Mouse (Mus musculus) limb, embryonic 13.5 days (tissue): Measurements from ENCODE around the gene Rnf149. TPM values are rescaled to one million over a fixed set of nuclear protein-coding genes. Genes with fewer than 3 reads are reported as not detected.

ENCODE experiments used
- ATAC-seq: fragments of 200-750 bp; cut with Nextera tagmentation; 2 replicates; pipeline ENCODE4 v1.8.0; 2017; ENCODE audit warnings: low read depth, moderate number of reproducible peaks, moderate TSS enrichment; ENCODE audit not compliant: low FRiP score
- H3K27ac ChIP-seq: fragments of 300-500 bp; sonication (generic); 2 replicates; pipeline ENCODE4 v1.5.1; 2015; ENCODE audit warnings: inconsistent platforms, mild to moderate bottlenecking, moderate library complexity
- H3K27me3 ChIP-seq: fragments of 300-500 bp; sonication (generic); 2 replicates; pipeline ENCODE4 v1.6.1; 2015; ENCODE audit warnings: mild to moderate bottlenecking, inconsistent platforms
- H3K36me3 ChIP-seq: fragments of 300-500 bp; sonication (generic); 2 replicates; pipeline ENCODE4 v1.6.1; 2015; ENCODE audit warnings: inconsistent platforms, mild to moderate bottlenecking, moderate library complexity
- H3K4me1 ChIP-seq: fragments of 300-500 bp; sonication (generic); 2 replicates; pipeline ENCODE4 v1.6.1; 2015; ENCODE audit warnings: inconsistent platforms
- H3K4me2 ChIP-seq: fragments of 300-500 bp; sonication (generic); replicated peaks from 2 replicates; pipeline ENCODE4 v1.6.1; 2015; ENCODE audit warnings: inconsistent platforms, mild to moderate bottlenecking, moderate library complexity
- H3K4me3 ChIP-seq: fragments of 300-500 bp; sonication (generic); 2 replicates; pipeline ENCODE4 v1.5.1; 2015; ENCODE audit warnings: moderate library complexity, mild to moderate bottlenecking, inconsistent platforms
- H3K9ac ChIP-seq: fragments of 300-500 bp; sonication (generic); 2 replicates; pipeline ENCODE4 v1.6.1; 2015; ENCODE audit warnings: mild to moderate bottlenecking, inconsistent platforms
- H3K9me3 ChIP-seq: fragments of 300-500 bp; sonication (generic); 2 replicates; pipeline ENCODE4 v1.6.1; 2016; ENCODE audit warnings: inconsistent platforms
- whole genome bisulfite sequencing: fragments of 180-500 bp; shearing (Covaris S2); methylation state at CpG from one replicate; pipeline ENCODE4 v1.1.7; 2015; 5-methylcytosine and 5-hydroxymethylcytosine counted together
- polyA plus RNA-seq: library from polyadenylated mRNA; unstranded; fragments of >200 nt; fragmentation: Nextera tagmentation; extraction: Ambion mirVana; gene quantifications from 2 replicates; pipeline ENCODE4 v1.2.1, GENCODE M21; 2015

The Rnf149 gene
- polyA plus RNA-seq, 1 experiment from 2014 or later: 27.9 TPM

DNA sequence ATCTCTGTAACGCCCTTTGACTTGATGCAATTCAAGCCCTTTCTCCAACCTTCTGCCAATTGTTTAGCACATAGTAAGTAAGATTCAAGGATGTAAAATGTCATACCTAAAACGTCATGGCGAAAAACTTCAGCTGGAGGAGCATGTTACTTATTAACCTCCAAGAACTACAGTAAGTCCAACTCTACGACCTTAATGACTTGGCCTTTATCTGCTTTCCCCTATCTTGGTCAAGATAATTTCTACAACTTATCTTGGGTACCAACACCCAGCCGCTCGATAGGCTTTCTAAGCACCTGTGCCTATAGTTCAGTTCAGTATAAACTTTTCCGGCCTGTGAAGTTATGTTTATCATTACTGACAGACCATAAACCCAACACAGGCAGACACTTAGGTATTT lies 3.3 kb downstream of the Rnf149 start:
- WGBS: 87% methylated on average over 7 of the region's 7 CpGs
- no peak overlapping the region for H3K9ac ChIP-seq
- no peak overlapping the region for H3K4me2 ChIP-seq
- H3K4me3 ChIP-seq: no peak overlapping the region
- H3K27me3 ChIP-seq: no peaks in the 10 kb centered on the region
- no peak overlapping the region for H3K27ac ChIP-seq
- no peak for ATAC-seq
- H3K36me3 ChIP-seq: peaks cover 11% of the 10 kb centered on the region; the same call in 1 of the 2 replicates
- peaks cover 36% of the 10 kb centered on the region for H3K4me1 ChIP-seq
- no peaks in the 10 kb centered on the region for H3K9me3 ChIP-seq

DNA sequence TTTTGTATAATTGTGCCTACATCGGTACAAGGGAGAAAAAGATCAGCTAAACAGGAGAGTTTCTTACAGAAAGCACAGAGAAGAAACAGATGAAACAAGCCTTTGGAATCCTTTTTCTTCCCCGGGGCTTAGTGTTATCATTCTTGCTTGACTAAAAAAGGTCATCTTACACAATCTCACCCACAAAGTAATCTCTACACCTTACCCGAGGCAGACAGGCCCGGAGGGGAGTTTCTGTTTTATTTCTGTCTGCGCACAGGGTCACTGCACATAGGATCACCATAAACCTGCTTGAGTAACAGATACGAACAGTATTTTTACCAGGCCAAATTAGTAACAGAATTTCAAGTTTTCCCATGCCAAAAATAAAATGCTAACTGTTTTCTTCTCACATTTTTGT lies 5.6 kb downstream of the Rnf149 start:
- H3K4me1 ChIP-seq: peaks cover 31% of the 10 kb centered on the region
- no peak overlapping the region for H3K4me2 ChIP-seq
- H3K27ac ChIP-seq: no peak overlapping the region
- no peak overlapping the region for H3K4me3 ChIP-seq
- no peaks in the 10 kb centered on the region for H3K27me3 ChIP-seq
- no peak overlapping the region for H3K9ac ChIP-seq
- H3K9me3 ChIP-seq: no peaks in the 10 kb centered on the region
- ATAC-seq: no peak
- WGBS: 54% methylated on average over 6 of the region's 6 CpGs
- H3K36me3 ChIP-seq: peaks cover 11% of the 10 kb centered on the region; the same call in 1 of the 2 replicates

DNA sequence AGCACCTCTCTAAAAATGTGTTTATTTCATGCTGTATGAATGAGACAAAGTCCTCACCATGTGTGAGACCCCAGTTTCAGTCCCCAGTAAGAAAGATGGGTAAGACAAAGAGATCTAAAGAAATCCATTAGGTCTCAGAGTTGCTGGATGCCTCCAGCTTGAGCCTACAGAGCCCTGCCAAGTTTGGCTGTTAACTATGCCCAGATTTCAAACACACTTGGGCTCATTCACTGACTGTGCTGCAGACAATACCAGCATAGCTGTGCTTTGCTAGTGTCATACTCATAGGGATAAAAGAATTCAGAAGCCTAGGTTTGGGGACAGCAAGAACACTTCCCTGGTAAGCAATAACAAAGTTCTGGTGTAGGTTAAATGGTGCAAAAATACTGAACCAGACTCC lies 9.1 kb downstream of the Rnf149 start:
- H3K9ac ChIP-seq: no peak overlapping the region
- H3K27ac ChIP-seq: no peak overlapping the region
- no peaks in the 10 kb centered on the region for H3K27me3 ChIP-seq
- no peaks in the 10 kb centered on the region for H3K9me3 ChIP-seq
- peaks cover 18% of the 10 kb centered on the region for H3K36me3 ChIP-seq
- no peak for ATAC-seq
- H3K4me3 ChIP-seq: no peak overlapping the region
- H3K4me1 ChIP-seq: peaks cover 6% of the 10 kb centered on the region; the same call in 1 of the 2 replicates
- no peak overlapping the region for H3K4me2 ChIP-seq

DNA sequence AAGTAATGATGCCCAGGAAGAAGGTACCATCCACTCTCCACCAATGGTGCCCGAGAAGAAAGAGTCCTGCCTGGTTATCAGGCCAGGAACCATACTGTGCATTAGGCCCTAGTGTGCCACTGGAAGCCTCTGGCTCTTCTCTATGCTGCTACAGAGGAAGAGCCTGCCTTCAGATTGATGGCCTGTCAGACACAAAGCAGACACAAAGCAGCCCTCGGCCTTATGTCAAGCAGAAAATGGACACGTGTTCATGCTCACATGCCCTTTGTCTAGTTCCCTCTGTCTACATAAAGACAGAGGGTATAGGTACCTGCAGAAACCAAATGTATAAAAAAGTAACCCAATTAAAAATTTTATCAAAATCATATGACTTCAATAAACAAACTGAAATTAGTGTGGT lies 12.6 kb downstream of the Rnf149 start:
- Histone ChIP-seq H3K9ac (no peak overlapping the region), H3K36me3 (peaks cover 31% of the 10 kb centered on the region), H3K27ac (no peak overlapping the region), H3K4me3 (no peak overlapping the region), H3K4me1 (no peaks in the 10 kb centered on the region), H3K9me3 (no peaks in the 10 kb centered on the region), H3K4me2 (no peak overlapping the region), H3K27me3 (no peaks in the 10 kb centered on the region)
- ATAC-seq: no peak
- 84% methylated on average over 3 of the region's 3 CpGs for WGBS

DNA sequence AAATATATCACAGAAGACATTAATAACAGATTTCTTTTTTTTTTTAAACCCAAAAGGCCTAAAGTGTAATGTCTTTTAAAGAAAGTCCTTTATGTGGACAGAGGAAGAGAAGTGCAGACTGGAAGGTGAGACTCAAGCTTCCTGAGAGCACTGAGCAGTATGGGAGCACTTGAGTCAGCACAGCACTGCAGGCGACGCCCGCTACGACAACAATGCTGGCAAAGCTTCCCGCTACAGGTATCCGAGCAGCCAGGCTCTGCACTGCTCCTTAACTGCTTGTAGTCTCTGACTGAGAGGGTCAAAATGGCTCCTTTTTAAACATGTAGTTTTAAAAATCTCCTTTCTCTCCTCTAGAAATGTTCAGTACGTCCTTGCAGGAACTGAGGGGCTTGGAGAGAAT lies 14.0 kb downstream of the Rnf149 start:
- no peaks in the 10 kb centered on the region for H3K27me3 ChIP-seq
- H3K27ac ChIP-seq: no peak overlapping the region

DNA sequence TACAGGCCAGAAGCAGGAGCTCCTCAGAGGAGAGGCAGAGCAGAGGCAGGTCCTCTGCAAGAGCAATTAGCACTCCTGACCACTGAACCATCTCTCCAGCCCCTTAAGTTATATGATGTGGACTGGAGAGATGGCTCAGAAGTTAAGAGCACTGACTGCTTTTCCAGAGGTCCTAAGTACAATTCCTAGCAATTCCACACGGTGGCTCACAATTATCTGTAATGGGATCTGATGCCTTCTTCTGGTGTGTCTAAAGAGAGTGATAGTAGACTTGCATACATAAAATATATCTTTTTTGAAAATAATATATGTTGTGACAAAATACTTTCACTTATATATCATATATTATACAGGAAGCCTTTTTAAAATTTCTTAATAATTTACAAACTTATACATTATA lies 15.3 kb downstream of the Rnf149 start:
- Histone ChIP-seq H3K4me1 (no peaks in the 10 kb centered on the region), H3K36me3 (peaks cover 43% of the 10 kb centered on the region), H3K9me3 (no peaks in the 10 kb centered on the region), H3K4me3 (no peak overlapping the region), H3K9ac (no peak overlapping the region), H3K27ac (no peak overlapping the region), H3K27me3 (no peaks in the 10 kb centered on the region), H3K4me2 (no peak overlapping the region)
- WGBS: 61% methylated on average over 1 of the region's 1 CpGs
- ATAC-seq: no peak

More for the DNA sequence above, 14.0 kb downstream of the Rnf149 start:
- no peaks in the 10 kb centered on the region for H3K9me3 ChIP-seq
- 89% methylated on average over 7 of the region's 7 CpGs for WGBS
- no peak overlapping the region for H3K9ac ChIP-seq
- no peaks in the 10 kb centered on the region for H3K4me1 ChIP-seq
- H3K36me3 ChIP-seq: peaks cover 35% of the 10 kb centered on the region
- ATAC-seq: no peak
- no peak overlapping the region for H3K4me2 ChIP-seq
- no peak overlapping the region for H3K4me3 ChIP-seq

DNA sequence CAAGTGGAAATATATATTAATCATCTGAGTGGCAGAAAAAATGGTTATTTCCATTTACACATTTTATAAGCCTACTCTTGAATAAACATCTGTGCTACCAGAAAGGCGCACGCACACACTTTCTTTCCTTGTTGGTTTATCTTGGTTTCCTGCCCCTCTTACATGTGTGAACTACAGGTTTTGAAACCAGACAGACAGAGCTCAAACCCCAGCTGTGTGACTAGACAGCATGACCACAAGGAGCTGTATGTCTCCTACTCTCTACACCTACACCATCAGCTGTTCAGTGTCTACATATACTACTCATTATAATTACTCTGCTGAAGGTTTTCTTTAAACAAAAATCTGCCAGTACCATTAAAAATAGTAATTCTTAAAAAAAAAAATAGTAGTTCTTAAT lies 18.2 kb downstream of the Rnf149 start:
- Histone ChIP-seq H3K27ac (no peak overlapping the region), H3K4me1 (no peaks in the 10 kb centered on the region), H3K9ac (no peak overlapping the region), H3K9me3 (no peaks in the 10 kb centered on the region), H3K4me2 (no peak overlapping the region), H3K36me3 (peaks cover 69% of the 10 kb centered on the region), H3K4me3 (no peak overlapping the region), H3K27me3 (no peaks in the 10 kb centered on the region)
- no peak for ATAC-seq
- 92% methylated on average over 2 of the region's 2 CpGs for WGBS

DNA sequence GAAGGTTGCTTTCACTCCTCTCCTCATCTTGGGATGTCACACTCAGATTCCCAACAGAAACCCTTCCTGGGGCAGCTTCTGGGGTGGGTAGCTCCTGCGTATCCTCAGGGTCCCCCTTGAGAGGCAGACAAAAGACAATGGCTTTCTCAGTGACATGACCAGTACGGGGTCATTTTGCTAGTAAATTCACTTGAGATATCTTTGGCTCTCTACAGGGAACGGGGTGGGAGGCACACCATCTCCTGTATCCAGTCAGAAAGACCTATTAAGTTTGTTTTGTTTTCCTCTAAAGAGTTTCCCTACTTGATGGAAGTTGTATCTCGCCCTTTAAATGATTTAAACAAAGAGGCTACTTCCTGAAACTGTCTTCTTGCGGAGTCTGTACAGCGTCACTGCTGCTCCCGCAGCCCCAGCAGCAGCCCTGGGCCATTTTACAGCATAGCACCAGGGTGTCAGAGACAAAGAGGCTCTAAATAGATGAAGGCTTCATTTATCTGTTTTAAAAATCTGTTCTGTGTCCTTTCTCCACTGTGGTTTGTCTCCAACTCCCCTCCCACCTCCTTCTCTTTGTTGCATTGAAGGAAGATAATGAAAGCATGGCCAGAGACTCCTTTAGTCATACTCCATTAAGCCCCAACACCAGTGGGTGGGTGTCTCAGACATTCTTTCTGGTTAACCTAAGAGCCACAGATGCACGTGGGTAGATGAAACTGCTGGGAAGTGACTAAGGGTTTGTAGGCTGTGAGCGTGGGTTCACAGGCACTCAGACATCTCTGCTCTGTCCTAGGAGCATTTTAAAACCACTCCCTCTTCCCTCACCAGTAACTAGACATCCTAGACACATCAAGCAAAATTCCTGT lies 21.4 kb downstream of the Rnf149 start:
- no peak for ATAC-seq
- Histone ChIP-seq H3K27me3 (no peaks in the 10 kb centered on the region), H3K36me3 (peaks cover 76% of the 10 kb centered on the region), H3K27ac (no peak overlapping the region), H3K4me1 (no peaks in the 10 kb centered on the region), H3K9ac (no peak overlapping the region), H3K9me3 (no peaks in the 10 kb centered on the region), H3K4me3 (no peak overlapping the region), H3K4me2 (no peak overlapping the region)
- WGBS: 55% methylated on average over 9 of the region's 9 CpGs

DNA sequence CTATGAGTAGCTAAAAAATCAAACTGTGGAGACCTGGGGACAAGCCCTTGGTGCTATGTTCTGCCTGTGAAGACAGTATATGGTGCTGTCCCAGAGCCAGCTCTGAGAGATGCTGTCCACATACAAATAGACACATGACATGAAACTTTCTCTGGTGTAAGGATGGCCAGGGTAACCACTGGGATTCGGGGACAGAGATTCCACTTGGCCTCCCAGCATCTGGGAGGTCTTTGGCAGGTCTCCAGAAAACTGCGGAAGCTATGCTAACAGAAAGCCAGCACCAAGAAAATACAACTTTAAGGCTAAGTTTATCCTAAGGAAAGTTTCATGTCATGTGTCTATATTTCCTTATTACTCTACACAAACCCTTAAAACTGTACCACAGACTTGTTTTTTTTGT lies 27.4 kb downstream of the Rnf149 start:
- no peak overlapping the region for H3K4me3 ChIP-seq

DNA sequence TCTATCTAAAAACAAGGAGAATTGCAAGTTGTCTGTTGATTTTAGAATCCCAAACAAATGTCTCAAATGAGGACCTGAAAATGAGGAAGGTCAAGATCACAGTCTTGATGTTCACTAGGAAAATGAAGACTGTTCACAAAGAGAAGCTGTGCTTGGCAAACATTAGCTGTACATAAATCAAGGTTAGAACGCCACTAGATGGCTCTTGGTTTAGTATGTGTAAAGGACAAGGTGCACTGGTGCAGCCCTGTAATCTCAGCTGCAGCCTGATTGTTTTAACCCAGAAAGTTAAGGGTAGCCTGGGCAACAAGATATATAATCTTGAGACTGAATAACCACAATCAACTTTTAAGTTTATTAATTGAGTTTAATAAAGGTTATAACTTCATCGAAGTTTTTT lies 30.0 kb downstream of the Rnf149 start:
- Histone ChIP-seq H3K27me3 (no peaks in the 10 kb centered on the region), H3K4me2 (no peak overlapping the region), H3K4me3 (no peak overlapping the region), H3K27ac (no peak overlapping the region), H3K9ac (no peak overlapping the region), H3K9me3 (no peaks in the 10 kb centered on the region), H3K4me1 (no peaks in the 10 kb centered on the region), H3K36me3 (peaks cover 78% of the 10 kb centered on the region)
- 67% methylated on average over 2 of the region's 2 CpGs for WGBS
- no peak for ATAC-seq

More for the DNA sequence above, 27.4 kb downstream of the Rnf149 start:
- ATAC-seq: no peak
- Histone ChIP-seq H3K4me2 (no peak overlapping the region), H3K9me3 (no peaks in the 10 kb centered on the region), H3K27ac (no peak overlapping the region), H3K4me1 (no peaks in the 10 kb centered on the region), H3K27me3 (no peaks in the 10 kb centered on the region), H3K36me3 (peaks cover 76% of the 10 kb centered on the region), H3K9ac (no peak overlapping the region)
- WGBS: 93% methylated on average over 2 of the region's 2 CpGs

DNA sequence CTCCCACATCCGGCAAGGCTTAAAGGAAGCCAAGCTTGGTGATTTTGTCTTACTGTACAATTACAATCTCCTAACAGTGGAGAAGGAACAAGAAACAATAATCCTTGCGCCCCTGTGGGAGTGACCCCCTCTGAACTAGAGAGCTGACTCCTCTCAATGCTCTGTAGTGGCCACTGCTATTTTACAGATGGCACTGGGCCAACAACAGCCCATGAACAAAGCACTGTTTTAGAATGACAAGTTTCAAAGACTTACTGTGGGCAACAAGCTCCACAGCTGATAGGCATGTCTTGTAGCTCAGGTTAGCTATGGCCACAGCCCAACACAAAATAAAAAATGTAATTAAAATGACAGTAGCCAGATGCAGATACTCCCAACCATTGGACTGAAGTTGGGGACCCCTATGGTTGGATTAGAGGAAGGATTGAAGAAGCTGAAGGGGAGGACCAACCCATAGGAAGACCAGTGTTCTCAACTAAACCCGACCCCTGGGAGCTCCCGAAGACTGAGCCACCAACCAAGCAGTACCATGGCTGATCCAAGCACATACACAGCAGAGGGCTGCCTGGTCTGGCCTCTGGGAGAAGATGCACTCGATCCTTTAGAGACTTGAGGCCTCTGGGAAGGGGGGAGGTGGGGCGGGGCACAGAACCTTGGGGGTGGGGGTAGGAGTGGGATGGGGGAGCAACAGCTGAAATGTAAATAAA lies 30.9 kb downstream of the Rnf149 start:
- no peaks in the 10 kb centered on the region for H3K9me3 ChIP-seq
- H3K27me3 ChIP-seq: no peaks in the 10 kb centered on the region
- H3K9ac ChIP-seq: no peak overlapping the region
- no peak overlapping the region for H3K4me2 ChIP-seq
- H3K27ac ChIP-seq: no peak overlapping the region
- ATAC-seq: no peak
- H3K36me3 ChIP-seq: peaks cover 77% of the 10 kb centered on the region
- H3K4me1 ChIP-seq: no peaks in the 10 kb centered on the region
- no peak overlapping the region for H3K4me3 ChIP-seq
- WGBS: 94% methylated on average over 6 of the region's 6 CpGs

DNA sequence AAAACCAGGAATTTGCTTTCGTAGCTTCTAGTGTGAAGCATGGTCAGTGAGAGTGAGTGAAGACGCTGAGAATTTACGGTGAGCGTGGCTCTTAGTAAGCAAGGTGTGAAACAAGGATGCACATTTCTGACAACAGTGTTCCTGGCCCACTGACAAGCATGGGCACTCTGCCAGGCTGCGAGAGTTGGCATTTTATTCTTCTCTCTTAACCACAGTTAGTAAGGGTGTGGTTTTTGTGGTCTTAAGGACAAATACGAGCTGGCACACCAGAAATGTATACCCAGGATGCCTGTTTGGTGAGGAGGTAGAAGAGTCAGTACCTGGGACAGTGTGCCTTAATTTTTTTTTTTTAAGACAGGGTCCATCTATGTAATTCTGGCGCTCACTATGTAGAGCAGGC lies 31.6 kb downstream of the Rnf149 start:
- Histone ChIP-seq H3K27ac (no peak overlapping the region), H3K36me3 (peaks cover 81% of the 10 kb centered on the region), H3K4me3 (no peak overlapping the region), H3K27me3 (no peaks in the 10 kb centered on the region), H3K4me1 (no peaks in the 10 kb centered on the region), H3K4me2 (no peak overlapping the region), H3K9me3 (peaks cover 1% of the 10 kb centered on the region; the same call in 1 of the 2 replicates), H3K9ac (no peak overlapping the region)
- ATAC-seq: no peak
- WGBS: 89% methylated on average over 7 of the region's 7 CpGs
